Mouse (Mus musculus) NIH3T3 (cell line): ENCODE results near the gene Tuba4a.
"Not testable (repeated sequence)": the region's sequence is repeated elsewhere in the genome, so short reads cannot be mapped to it uniquely, and the experiment has no call there.

Source experiments
- DNase-seq: peaks from one replicate; pipeline ENCODE4 v3.0.0-alpha.2; 2012; ENCODE audit warnings: low read depth

Tuba4a gene

DNA sequence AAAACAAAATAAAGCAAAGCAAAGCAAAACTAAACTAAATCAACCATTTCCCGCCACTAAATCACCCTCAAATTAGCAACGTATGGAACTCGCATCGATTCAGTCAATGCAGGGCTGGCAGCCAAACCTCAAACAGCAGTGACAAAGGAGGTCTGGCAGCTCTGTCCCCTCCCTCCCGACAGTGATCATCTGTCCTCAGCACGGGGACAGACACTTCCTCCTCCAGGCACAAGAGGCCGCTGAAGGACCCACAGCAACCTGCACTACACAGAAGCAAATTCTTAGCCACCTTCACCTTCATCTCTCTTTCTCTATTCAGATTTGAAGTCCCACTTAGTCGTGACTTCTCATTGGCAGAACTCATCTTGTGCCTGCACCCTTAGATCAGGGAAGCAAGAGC, 14.9 kb upstream of the Tuba4a start:
- DNase-seq = peak; percentile 43

DNA sequence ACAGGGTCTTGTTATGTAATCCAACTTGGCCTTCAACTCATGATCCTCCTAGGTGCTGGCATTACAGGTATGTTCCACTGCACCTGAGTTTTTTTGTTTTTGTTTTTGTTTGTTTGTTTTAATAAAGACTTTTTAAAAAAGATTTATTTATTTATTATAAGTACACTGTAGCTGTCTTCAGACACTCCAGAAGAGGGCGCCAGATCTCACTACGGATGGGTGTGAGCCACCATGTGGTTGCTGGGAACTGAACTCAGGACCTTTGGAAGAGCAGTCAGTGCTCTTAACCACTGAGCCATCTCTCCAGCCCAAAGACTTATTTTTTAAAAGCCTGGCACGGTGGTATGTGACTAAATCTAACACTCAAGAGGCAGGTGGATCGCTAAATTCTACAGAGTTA, 12.8 kb upstream of the Tuba4a start:
- not testable (repeated sequence) for DNase-seq

GRCm38 (mm10) chr1:75231664-75232152, 12.0 kb upstream of the Tuba4a start, which contains the start of gene A630095N17Rik:
TSS of gene A630095N17Rik (minus strand) at chr1:75232102.
- no peak for DNase-seq

- DNase-seq = no peak
Measured at GRCm38 (mm10) chr1:75231224-75231623, 11.6 kb upstream of the Tuba4a start.

DNA sequence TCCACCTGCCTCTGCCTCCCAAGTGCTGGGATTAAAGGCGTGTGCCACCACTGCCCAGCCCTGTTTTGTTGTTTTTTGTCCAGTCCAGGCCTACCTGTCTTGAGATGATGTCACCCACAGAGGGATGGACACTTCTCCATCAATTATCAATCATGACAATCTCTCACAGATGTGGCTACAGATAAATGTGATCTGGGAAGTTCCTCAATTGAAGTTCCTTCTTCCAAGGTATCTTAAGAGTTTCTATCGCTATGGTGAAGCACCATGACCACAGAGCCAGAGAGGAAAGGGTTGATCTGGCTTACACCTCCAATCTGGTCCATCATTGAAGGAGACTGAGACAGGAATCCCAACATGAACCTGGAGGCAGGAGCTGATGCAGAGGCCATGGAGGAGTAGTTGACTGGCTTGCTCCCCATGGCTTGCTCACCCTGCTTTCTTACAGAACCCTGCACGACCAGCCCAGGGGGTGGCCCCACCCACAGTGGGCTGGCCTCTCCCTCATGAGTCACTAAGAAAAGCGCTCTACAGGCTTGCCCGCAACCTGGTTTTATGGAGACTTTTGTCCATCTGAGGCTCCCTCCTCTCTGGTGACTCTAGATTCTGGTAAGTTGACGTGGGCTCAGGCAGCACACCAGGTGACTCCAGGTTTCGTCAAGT, 10.8 kb upstream of the Tuba4a start:
- DNase-seq = peak; percentile 52

DNA sequence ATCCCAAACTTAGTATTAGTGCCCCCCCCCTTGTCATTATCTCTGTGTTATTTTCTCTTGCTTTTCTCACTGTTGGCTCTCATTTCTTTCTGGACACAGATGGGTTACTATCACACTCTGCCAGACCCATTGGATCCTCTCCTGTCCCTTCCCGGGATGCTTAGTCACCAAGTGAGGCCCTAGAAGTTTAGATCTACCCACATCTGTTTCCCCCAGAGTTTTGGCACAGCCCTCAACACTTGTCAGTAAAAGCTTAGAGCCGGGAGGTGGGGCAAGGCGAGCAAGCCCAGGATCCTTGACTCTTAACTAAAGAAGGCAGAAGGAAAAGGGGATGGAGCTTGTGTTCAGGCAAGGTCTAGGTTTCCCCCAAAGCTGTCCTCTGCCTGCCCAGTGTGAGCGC, 9.5 kb upstream of the Tuba4a start:
- DNase-seq = peak; percentile 83

- no peak for DNase-seq
Measured at GRCm38 (mm10) chr1:75227653-75228052, 8.0 kb upstream of the Tuba4a start.

DNA sequence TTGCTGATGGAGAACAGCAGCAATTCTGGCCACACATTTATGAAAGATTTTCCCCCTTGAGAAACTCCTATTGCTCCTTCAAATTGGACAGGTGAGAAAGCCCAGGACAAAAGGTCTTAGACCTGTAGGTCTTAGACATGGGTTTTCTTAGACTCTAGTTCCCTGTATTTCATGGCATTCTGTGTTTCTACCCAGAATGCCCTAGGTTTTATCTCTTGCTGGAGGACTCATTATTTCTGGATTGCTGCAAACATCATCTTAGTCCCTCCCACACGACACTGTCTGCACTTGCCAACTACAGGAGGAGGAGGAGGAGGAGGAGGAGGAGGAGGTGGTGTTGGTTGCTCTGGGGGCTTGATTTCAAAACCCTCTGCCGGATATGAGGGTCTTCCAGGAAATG, 6.5 kb upstream of the Tuba4a start:
- no peak for DNase-seq

DNA sequence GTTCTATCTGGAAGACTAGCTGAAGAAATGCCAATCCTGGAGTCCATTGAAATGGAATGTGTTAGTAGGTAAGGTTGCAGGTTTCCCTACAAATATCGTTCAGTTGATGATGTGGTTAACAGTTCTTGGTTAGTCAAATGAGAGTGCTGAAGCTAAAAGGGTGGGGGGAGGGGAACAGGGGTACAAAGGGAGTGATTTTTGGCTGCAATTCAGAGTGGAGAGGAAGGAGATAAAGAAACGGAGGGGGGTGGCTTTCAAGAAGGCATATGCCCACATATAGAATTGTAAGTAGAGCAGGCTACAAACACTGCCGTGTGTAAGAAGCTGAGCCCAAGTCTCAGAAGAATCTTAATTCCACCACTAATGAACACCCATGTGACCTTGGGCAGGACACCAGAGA, 5.8 kb upstream of the Tuba4a start:
- no peak for DNase-seq

DNA sequence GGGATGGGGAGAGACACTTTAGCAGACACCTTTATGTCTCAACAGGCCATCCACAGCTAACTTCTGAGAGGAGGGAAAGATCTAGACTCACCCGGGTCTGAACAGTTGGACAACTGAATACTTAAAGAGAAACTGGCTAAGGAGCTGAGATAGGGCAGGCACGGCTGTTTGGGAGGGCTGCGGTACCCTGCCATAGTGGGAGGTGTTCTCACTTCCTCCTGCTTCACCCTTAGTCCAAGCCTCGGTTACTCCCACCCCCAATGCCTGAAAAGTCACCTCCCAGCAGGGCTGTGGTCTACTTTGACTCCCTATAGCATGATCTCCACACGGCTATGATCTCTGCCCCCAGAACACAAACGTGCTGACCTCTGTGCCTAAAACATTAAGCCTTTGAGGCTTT, 3.9 kb upstream of the Tuba4a start:
- DNase-seq = no peak

- no peak for DNase-seq
Measured at GRCm38 (mm10) chr1:75222926-75223325, 3.3 kb upstream of the Tuba4a start.

DNA sequence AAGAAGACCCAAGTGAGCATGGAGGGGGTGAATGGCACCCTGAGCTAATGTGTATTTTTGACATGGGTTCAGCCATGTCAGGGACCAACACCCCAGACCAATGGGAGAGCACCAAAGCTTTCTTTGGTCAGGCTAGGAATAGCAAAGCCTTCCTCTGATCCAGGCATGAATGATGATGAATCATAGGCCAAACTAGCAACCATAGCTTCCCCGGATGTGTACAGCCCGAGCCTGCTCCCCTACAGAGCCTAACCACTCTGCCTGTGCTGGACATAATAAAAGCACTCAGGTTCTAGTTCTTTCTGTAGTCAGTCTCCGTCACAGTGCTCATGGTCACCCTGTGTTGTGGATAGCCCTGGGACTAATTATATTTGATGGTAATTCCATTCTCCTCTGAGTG, 1.9 kb upstream of the Tuba4a start:
- DNase-seq = peak; percentile 60

DNA sequence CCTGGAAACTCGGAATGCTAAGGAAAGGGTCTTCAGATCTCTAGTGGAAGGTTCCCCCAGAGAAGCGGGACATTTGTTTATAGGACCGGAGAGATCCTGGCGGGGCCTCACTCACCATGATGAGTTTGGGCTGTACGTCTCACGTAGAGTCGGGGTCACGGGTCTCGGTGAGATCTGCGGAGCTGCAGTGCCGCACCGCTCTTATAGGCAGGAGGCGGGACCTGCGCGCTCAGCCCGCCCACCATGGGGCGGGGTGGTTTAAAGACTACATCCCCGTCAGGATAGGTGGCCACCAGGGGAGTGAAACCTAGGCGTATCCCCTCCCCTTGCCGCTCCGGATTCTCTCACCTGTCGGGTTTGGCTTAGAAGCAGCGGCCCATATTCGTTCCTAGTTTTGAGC, 587 bp downstream of the Tuba4a start:
- DNase-seq = peak; percentile 84

- peak; percentile 55 for DNase-seq
Measured at GRCm38 (mm10) chr1:75218227-75219001, 1.3 kb downstream of the Tuba4a start.

DNA sequence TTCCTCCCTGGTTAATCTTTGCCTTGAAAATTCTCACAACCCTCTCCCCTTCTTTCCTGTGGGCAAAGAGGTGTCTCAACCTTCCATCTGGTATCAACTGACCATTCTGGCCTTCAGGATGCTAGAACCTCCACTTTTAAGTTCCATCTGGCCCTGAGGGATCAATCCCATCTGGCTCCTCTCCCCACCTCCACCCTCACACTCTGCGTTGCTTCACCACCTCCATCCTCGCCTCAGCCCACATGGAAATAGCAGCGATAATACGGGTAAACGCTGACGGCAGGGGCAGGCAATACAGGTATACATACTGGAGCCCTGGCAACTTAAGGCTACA, 1.8 kb downstream of the Tuba4a start:
- DNase-seq = no peak

DNA sequence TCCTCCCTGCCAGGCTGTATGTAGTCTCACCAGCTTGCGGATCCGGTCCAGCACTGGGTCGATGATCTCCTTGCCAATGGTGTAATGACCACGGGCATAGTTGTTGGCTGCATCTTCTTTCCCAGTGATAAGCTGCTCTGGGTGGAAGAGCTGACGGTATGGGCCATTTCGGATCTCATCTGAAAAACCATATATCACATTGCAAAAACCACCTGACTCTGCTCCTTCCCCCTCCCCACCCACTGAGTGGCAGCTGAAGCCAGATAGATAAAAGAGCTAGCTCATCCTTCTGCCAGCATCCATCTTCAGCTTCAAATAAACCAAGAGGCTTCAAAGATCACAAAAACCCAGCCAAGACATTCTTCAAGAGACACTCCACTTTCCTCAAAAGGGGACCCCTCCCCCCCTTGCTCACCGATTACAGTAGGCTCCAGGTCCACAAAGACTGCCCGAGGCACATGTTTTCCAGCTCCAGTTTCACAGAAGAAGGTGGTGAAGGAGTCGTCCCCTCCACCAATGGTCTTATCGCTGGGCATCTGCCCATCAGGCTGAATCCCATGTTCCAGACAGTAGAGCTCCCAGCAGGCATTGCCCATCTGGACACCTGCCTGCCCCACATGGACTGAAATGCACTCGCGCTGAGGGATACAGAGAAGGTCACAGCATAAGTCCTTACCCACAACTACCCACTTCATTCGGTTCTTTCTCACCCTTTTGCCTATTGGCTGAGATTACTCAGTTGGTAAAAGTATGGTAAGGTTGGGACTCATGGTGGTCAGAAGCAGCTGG, 2.7 kb downstream of the Tuba4a start:
- no peak for DNase-seq

DNA sequence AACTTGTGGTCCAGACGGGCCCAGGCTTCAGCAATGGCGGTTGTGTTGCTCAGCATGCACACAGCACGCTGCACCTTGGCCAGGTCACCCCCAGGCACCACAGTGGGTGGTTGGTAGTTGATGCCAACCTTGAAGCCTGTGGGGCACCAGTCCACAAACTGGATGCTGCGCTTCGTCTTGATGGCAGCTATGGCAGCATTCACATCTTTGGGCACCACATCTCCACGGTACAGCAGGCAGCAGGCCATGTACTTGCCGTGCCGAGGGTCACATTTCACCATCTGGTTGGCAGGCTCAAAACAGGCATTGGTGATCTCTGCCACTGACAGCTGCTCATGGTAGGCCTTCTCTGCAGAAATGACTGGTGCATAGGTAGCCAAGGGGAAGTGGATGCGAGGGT, 3.9 kb downstream of the Tuba4a start:
- no peak for DNase-seq

GRCm38 (mm10) chr1:75214886-75215285, 4.8 kb downstream of the Tuba4a start:
- no peak for DNase-seq

DNA sequence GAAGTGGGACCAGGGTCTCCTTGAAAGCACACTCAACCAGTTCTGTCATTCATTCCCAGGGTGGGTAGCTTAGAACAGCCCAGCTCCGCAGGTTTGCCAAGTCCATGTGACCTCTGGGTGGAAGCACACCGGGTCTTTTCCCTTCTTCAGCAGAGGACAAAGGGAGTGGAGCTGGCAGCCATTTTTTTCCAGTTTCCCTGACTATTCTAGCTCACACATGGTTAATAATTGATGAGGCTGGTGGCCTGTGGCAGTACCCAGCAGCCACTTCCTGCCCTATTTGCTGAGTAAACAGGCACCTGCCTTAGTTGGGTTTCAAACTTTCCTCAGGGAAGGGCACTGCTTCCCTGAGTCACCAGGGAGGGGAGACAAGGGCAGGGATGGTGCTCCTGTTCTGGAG, 5.2 kb downstream of the Tuba4a start:
- DNase-seq = no peak

DNA sequence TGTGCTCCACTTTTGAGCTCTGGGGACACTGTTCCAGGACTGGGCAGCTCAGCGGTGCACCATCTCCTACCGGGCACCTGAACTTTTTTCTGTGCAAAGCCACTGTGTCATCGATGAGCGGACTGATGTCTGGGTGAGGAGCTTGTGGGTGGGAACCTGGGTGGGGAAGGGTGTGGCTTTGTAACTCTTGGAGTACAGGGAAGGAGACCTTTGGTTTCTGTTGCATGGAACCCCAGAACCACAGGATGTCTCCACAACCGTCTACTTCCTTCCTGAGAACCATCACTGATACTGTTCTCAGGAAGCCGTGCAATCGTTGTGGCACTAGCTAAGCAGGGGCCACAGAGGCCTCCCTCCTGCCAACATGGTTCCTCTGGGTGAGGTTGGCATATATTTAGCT, 6.6 kb downstream of the Tuba4a start:
- no peak for DNase-seq

DNA sequence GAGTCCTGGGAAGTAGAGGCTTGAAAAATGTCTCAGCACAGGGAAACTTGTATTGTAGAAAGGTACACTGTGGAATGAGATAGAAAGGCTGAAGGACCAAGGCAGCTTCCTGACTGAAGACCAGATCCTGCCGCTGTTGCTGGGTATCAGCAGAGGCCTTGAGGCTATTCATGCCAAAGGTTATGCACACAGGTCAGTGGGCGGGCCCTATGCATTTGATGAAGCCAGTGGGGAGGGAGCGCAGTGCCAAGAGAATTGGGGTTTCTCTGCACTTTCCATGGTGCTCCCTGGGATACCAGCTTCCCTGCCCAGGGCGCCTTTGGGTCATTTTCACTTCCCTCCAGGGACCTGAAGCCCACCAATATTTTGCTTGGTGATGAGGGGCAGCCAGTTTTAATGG, 7.1 kb downstream of the Tuba4a start:
- no peak for DNase-seq

DNA sequence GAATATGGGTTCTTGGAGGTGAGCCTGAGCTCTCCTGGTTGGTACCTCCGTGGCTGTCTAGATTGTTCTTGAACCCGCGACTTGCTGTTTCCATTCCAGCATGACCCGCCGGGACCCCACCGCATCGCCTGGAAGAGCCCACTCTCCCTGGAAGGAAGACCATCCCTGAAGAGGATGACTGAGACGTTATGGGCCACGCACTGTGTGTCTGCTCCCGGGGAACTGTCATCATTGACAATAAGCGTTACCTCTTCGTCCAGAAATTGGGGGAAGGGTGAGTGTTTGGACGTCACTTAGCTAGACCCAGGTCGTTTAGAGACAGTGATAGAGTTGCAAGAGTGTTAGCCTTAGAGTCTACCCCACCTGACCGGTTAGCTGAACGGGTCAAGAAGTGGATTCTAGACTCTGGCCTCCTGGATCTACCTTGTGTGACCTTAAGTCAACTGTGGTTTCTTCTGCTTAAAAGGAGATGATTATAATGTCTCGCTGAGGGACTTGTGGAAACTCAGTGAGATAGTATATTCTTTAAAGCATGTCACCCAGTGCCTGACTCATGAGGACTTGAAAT, 8.4 kb downstream of the Tuba4a start:
- no peak for DNase-seq
